Mouse (Mus musculus) kidney, adult 9 months (tissue): Measurements from ENCODE around the gene Brcc3.

Source experiments
- DNase-seq: peaks from one replicate; pipeline ENCODE4 v3.0.0; 2022

The Brcc3 gene

DNA sequence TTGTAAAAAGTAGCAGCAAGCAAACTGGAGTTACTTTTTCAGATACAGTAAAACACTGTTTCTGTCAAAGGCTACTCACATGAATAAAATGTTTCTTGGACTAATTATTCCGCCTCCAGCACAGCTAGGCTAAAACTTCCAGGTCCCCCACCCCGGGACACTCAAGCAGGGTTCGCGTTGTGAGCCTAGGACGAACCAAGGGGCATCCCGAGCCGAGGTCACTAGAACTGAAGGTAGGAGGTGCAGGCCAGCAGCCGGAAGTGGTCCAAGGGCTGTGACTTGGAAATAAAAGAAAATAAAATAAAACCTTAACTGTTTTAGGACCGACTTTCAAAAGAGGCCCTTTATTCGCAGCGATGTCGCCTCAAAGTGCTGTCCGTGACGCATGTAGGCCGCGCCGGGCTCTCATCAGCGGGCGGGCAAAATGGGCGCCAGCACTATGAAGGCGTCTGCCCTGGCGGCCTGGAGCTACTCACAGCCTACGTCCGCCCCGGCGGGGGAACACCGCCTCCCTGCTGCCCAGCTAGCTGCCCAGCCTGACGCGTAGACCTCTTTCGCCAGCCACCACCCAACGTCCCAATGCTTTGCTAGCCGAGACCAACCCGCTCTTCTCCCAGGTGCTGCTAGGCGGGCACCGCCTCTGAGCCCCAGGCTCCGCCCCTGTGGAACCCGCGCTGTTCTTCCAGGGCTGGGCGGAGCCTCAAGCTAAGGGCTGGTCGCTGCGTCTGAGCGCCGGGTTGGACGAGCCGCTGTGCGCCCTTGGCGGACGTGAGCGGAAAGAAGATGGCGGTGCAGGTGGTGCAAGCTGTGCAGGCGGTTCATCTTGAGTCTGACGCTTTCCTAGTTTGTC, at the start of gene Brcc3, which contains the start of the genes Cmc4 and Mtcp1:
TSS of gene Brcc3 (plus strand) at position 693 of the 850 bp plus-strand sequence.
TSS of gene Cmc4 (minus strand) at position 649 of the 850 bp plus-strand sequence.
TSS of gene Mtcp1 (minus strand) at position 653 of the 850 bp plus-strand sequence.
- peak; percentile 93 for DNase-seq

DNA sequence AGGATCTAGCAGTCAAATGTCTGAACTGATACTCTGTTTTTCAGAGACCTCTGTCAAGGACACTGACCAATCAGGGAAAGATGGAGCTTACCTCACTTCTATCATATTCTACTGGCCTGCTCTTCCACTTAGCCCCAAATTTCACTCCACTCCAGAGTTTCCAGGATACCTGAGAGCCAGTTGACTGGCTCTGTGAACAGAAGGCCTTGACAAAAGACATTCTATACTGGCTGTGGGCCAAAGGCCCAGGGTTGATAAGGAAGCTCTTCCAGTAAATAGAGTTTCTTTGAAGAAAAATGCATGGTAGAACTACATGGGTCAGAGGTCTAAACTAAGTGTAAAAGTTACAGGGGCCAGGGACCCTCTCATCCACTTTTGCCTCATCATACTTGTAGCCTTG, 46.2 kb upstream of the Brcc3 start:
- no peak for DNase-seq

DNA sequence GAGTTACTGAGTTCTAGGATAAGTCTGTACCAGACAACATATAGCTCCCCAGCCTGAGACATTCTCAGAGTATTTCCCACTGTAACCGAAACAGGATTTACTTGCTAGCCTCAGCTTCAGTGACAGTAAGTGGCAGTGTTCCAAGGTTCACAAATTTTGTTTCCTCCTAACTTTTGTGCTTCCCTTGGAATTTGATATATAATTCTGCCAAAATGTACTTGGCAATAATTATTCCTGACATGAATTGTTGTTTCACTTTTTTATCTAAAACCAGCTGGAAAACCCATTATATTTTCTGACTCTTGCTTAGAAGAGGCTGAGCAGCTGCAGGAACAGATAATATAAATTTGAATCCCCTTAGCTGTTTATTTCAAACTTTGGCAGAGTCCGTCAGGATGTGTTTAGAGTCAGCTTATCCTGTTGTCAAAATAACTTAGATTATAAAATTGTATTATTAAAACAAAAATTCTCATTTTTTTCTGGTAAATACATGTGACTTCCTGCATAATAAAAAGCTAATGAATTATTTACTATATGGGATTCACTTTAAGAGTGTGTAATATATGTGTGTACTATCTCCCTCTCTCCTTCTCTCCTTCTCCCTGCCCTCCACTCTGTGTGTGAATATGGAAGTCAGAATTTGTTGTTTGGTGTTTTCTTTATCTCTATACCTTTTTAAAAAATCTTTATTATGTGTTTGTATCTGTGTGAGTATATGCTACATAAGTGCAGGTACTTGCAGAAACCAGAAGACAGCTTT, 43.6 kb upstream of the Brcc3 start:
- peak; percentile 56 for DNase-seq

DNA sequence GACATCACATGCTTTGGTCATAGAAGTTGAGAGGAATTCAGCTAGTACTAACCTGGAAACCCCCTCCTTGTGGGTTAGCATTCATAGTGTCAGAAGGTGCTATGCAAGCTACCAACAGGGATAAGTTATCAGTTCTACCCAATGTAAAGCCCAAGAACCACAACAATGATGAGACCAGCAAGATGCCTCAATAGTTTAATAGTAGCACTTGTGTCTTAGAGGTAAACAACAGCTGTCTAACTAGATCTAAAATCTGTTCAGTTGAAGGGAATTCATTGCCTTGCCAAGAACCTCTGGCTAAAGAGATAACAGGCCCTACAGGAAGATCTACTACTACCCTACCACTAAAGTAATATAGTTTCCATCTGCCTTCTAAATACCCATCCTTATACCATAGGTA, 39.6 kb upstream of the Brcc3 start:
- no peak for DNase-seq

DNA sequence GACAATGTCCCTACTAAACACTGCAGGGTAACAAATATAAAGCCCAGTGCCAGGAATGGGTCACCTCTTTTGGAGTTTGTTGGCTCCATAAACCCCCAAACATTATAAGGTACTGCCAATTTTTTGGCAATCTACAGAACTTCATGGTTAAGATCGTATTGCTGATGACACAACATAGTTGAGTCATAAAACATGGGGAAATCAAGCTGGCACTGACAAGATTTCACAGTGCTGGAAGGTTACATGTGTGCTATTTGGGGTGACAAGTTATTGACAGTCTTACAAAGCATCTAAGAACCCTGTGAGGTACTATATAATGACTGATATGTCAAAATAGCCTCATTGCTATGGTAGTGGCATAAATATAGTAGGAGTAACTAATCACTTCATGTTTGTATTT, 35.3 kb upstream of the Brcc3 start:
- no peak for DNase-seq

DNA sequence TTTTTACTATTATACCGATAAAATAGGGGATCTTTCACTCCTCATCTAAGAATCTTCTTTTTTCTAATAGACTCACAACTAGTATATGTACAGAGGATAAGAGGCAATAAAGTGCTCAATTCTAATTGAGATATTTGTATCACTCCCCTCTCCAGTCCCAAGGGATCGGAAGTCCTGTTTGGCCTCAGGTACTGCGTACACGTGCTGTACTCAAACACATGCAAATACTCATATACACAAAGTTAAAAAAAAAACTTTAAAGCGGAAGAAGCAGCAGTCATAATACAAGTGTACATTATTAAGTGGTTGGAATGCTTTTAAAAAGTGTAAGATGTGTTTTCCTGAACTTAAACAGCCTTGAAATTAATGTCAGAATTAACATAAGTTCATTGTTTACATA, 34.7 kb upstream of the Brcc3 start:
- DNase-seq, result no peak

DNA sequence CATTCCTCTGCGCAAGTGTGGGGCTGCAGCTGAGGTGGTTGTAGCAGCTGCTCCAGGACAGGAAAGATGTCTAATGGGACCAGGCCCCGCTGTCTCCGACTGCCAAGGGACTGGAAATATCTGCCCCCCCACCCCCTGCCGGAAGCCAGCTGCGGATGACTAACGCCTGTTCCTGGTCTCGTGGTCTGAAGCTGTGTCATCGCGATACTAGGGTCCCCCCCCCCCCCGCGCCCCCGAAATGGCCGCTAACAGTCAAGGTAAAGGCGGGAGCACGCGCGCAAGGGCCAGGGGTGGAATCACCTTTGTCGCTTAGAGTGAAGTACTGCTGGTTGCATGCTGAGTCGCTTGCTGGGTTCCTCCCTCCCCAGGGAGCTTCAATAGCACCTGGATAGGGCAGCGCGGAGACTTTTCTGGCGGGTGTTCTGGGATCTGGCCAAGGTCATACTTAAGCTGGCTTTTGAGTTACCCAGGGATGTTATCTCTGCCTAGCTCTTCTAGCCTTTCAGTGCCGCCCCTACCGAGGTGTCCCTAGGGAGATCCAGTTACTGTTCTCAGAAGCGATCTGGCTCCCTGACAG, 34.1 kb upstream of the Brcc3 start, which contains the start of the genes Fundc2 and F8:
TSS of gene Fundc2 (plus strand) at position 205 of the 577 bp plus-strand sequence.
TSS of gene F8 (minus strand) at position 421 of the 577 bp plus-strand sequence.
- peak; percentile 81 for DNase-seq

DNA sequence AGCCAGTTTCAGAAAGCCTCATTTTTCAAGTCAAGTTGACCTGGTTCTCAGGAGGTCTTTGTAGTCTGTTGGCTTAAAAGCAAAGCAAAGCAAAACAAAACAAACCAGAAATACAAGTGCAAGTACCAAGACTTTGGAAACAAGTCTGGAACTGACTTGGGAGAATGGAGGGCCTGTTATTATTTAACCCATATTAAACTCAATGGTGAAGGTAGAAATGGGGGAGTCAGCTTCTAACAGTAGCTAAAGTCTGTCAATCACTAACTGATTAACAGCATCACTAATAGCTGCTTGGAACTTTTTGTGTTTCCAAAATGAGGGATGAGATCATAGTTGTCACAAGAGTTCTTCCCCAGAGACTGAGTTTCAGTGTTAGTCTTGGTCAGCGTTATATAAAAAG, 17.0 kb upstream of the Brcc3 start:
- DNase-seq, result peak; percentile 64

DNA sequence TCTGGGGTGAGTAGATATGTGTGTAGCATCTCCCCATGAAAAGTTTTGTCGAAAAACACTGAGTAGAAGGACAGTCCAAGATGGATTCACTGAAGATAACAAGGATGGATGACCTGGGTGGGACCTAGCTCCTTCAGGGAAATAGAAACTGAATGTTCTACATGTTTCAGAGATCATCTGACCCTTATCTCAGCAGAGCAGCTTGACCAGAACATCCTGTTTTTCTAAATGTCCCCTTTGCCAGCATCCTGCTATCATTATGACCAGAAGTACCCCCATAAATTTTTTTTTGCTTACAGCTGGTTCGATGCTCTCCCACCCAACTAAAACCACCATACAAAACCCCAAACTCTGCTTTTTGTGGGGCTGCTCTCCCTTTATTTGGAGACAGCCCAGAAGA, 13.8 kb upstream of the Brcc3 start:
- peak; percentile 50 for DNase-seq

DNA sequence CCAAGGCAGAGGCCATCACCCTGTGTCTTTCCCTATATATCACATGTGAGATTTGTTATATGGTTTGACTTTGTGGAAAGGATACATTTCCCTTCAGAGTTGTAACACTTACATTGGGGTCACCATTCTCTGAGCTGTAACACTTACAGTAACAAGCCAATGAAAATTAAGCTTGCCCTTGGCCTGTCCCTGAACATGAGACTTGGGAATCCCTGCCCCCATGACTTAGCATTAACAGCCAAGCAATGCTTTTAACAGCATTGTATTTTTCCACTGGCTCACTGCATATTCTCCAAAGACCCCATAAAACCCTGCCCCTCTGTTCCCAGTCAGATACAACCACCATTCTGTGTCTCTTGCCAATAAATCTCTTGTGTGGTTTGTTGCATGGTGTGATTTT, 13.1 kb upstream of the Brcc3 start:
- no peak for DNase-seq

DNA sequence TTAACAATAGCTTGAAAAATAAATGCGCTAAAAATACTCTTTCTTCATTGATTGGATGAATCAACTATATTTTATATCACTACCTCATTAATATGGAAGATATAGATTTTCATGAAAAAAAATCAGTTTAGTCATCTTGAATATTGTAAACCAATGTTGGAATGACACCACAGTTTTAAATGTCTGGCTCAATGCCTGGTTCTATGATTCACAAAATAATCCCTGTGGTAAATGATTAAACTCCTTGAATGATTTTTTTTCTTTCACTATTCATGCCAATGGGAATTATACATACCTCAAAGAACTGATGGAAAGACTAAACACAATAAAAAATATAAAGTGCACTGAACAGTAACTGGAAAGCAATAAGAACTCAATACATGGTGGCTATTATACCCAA, 6.7 kb upstream of the Brcc3 start:
- no peak for DNase-seq

DNA sequence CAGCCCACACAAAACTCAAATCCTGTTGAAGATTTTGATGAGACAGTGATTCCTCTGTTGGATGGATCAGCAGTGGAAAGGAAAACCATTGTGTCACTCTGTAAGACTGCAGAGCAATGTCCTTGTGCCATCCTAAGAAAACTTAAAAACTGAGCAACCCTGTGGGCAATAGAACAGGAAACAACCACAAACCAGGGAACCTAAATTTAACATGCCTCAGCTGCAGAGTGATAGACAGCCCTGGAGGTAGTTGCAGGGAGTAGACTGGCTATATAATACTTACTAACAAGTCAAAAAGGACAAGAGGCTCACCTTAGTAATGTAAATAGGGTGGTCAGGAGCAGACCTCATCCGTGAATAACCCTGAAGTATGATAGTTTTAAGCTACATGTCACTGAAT, 38.2 kb downstream of the Brcc3 start:
- no peak for DNase-seq

DNA sequence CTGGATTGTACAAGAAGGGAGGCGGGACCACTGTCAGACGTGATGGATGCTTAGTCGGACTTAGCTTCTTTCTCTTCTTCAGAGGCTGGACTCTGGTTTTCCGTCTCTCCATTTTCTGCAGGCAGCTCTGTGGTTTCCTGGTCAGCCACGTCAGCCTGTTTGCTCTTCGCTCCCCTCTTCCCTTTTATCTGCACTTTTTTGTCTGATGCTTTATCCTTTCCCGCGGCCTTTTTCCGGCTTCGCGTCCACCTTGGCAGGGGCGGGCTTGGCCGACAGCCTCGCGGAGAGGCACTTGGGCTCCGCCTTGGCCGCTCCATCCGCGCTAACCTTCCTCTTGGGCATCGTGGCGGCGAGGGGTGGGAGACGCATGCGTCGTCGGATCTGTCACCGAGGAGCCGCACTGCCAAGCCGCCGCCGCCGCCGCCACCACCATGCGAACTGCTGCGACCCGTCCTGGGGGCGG, 58.8 kb downstream of the Brcc3 start:
- peak; percentile 11 for DNase-seq

DNA sequence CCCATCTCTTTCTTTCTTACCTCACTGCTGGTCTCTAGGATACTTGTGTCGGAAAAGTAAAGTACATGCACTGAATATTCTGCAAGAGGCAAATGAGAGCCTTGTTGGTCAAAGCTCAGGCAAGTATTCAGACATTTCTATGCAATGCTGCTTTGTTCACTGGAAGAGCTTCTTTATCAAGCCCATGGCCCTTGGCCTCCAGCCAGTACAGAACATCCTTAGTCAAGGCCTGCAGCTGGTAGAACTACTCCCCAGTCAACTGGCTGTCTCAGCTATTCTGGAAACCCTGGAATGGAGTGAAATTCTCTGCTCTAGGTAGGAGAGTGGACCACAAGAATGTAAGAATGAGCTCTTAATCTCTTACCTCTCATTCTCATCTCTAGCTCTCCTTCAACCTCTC, 73.5 kb downstream of the Brcc3 start:
- no peak for DNase-seq
